Mouse (Mus musculus) neural tube, embryonic 10.5 days (tissue): ENCODE data around the gene Trp53rka.
"Not testable (repeated sequence)": the region's sequence is repeated elsewhere in the genome, so short reads cannot be mapped to it uniquely, and the experiment has no call there.

Experiments
- DNase-seq: peaks from one replicate; pipeline ENCODE4 v3.0.0-alpha.2; 2017; ENCODE audit warnings: low spot score; ENCODE audit errors: extremely low spot score

The Trp53rka gene

GRCm38 (mm10) chr2:165492648-165493553 lies at the start of gene Trp53rka:
Gene Trp53rka, minus strand, starts transcription at chr2:165493324.
- DNase-seq = peak; percentile 81

GRCm38 (mm10) chr2:165540975-165541374 lies 47.9 kb upstream of the Trp53rka start:
- no peak for DNase-seq

- DNase-seq = no peak
Measured at GRCm38 (mm10) chr2:165533789-165534188, 40.7 kb upstream of the Trp53rka start.

GRCm38 (mm10) chr2:165529106-165529505 lies 36.0 kb upstream of the Trp53rka start:
- peak; percentile 80 for DNase-seq

- DNase-seq = no peak
Measured at GRCm38 (mm10) chr2:165525609-165526008, 32.5 kb upstream of the Trp53rka start.

GRCm38 (mm10) chr2:165515178-165515728 lies 22.1 kb upstream of the Trp53rka start:
- no peak for DNase-seq

- no peak for DNase-seq
Measured at GRCm38 (mm10) chr2:165512870-165513600, 19.9 kb upstream of the Trp53rka start.

- DNase-seq = no peak
Measured at GRCm38 (mm10) chr2:165512426-165512825, 19.3 kb upstream of the Trp53rka start.

- not testable (repeated sequence) for DNase-seq
Measured at GRCm38 (mm10) chr2:165511530-165511929, 18.4 kb upstream of the Trp53rka start.

- DNase-seq = not testable (repeated sequence)
Measured at GRCm38 (mm10) chr2:165510914-165511458, 17.9 kb upstream of the Trp53rka start.

- no peak for DNase-seq
Measured at GRCm38 (mm10) chr2:165510466-165510865, 17.3 kb upstream of the Trp53rka start.

GRCm38 (mm10) chr2:165509686-165510085 lies 16.6 kb upstream of the Trp53rka start:
- no peak for DNase-seq

- peak; percentile 52 for DNase-seq
Measured at GRCm38 (mm10) chr2:165503259-165504203, 10.4 kb upstream of the Trp53rka start, which contains the start of gene Slc2a10. Gene Slc2a10, plus strand, starts transcription at chr2:165503787.

GRCm38 (mm10) chr2:165498816-165499215 lies 5.7 kb upstream of the Trp53rka start:
- no peak for DNase-seq

- no peak for DNase-seq
Measured at GRCm38 (mm10) chr2:165497706-165498275, 4.7 kb upstream of the Trp53rka start.

- peak; percentile 40 for DNase-seq
Measured at GRCm38 (mm10) chr2:165496251-165496650, 3.1 kb upstream of the Trp53rka start.

- DNase-seq = no peak
Measured at GRCm38 (mm10) chr2:165494495-165494894, 1.4 kb upstream of the Trp53rka start.

- peak; percentile 56 for DNase-seq
Measured at GRCm38 (mm10) chr2:165493587-165494210, 575 bp upstream of the Trp53rka start.

GRCm38 (mm10) chr2:165486881-165487535 lies 6.1 kb downstream of the Trp53rka start:
- DNase-seq = peak; percentile 60
